Mouse (Mus musculus): Measurements from ENCODE around the gene Gm2016. TPM values are rescaled to one million over a fixed set of nuclear protein-coding genes. Genes with fewer than 3 reads are reported as not detected.

Gm2016 gene
- not detected for polyA plus RNA-seq (2014; fragmentation: Illumina TruSeq; extraction: RNeasy Lipid Tissue Mini Kit (QIAGEN cat#74804); ENCODE audit: low read depth, low replicate concordance)

DNA sequence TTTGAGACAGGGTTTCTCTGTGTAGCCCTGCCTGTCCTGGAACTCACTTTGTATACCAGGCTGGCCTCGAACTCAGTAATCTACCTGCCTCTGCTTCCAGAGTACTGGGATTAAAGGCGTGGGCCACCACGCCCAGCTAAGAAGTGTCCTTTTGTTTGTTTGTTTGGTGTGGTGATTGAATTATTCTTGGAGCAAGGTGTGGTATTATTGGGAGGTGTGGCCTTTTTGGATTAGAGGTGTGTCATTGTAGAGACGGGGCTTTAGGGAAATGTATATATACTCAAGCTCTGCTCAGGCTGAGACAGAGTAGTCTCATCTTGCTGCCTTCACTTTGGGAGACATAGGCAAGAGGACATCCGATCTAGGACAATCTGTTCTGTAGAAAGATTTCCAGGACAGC is at the start of gene Gm2016:
Gene Gm2016, plus strand, starts transcription at position 301 of the 400 bp plus-strand sequence.

DNA sequence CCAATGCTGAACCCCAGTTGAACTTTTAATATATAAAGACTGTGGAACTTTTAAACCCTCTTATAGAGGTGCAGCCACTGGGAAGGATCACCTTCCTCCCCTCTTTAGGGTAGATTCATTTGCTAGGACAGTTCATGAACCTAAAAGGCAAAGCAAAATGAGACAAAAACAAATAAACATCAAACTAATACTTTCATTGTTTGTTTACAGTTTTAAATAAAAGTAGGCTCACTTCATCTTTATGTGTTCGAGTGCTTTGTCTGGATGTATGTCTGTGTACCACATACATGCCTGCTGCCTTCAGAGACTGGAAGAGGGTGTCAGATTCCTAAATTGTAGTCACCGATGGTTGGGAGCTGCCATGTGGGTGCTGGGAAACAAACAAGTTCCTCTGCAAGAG is 31.6 kb upstream of the Gm2016 start, which contains the start of gene Gm2001:
Gene Gm2001, minus strand, starts transcription at position 101 of the 400 bp plus-strand sequence.

DNA sequence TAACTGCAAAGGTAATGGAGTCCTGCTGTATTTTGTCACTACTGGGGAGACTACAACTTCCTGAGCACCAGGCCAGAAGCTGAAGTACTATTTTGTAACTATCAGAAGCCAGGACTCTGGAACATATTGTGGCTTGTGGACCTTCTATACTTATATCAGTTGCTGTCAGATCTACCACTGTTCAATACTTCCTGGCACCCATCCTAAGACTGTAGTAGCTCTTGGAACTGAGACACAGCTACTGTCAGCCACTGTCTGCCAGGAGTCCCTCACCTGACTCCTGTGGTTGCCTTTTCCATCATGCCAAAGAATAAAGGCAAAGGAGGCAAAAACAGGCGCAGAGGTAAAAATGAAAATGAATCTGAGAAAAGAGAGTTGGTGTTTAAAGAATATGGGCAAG is 21.2 kb downstream of the Gm2016 start, which contains the start of gene Gm2022:
Gene Gm2022, plus strand, starts transcription at position 301 of the 400 bp plus-strand sequence.

GRCm38 (mm10) chr12:87919721-87920120 is 45.8 kb downstream of the Gm2016 start, which contains the start of gene Gm2035:
Gm2035 (minus strand) TSS chr12:87919857.

Other genes with a start within 250 kb of the Gm2016 start
- not detected for gene Gm16381, start 229.5 kb upstream of the Gm2016 start, polyA plus RNA-seq (2014; fragmentation: Illumina TruSeq; extraction: RNeasy Lipid Tissue Mini Kit (QIAGEN cat#74804); ENCODE audit: low read depth, low replicate concordance)
- gene Gm21319, start 98.3 kb upstream of the Gm2016 start, polyA plus RNA-seq (2014; fragmentation: Illumina TruSeq; extraction: RNeasy Lipid Tissue Mini Kit (QIAGEN cat#74804); ENCODE audit: low read depth, low replicate concordance) = not detected
- not detected for gene Gm21936, start 78.6 kb upstream of the Gm2016 start, polyA plus RNA-seq (2014; fragmentation: Illumina TruSeq; extraction: RNeasy Lipid Tissue Mini Kit (QIAGEN cat#74804); ENCODE audit: low read depth, low replicate concordance)
- gene BB287469, start 57.5 kb upstream of the Gm2016 start, polyA plus RNA-seq (2014; fragmentation: Illumina TruSeq; extraction: RNeasy Lipid Tissue Mini Kit (QIAGEN cat#74804); ENCODE audit: low read depth, low replicate concordance) = not detected
- not detected for gene Gm2001, start 31.7 kb upstream of the Gm2016 start, polyA plus RNA-seq (2014; fragmentation: Illumina TruSeq; extraction: RNeasy Lipid Tissue Mini Kit (QIAGEN cat#74804); ENCODE audit: low read depth, low replicate concordance)
- gene Gm2022, start 21.3 kb downstream of the Gm2016 start, polyA plus RNA-seq (2014; fragmentation: Illumina TruSeq; extraction: RNeasy Lipid Tissue Mini Kit (QIAGEN cat#74804); ENCODE audit: low read depth, low replicate concordance) = not detected
- gene Gm2035, start 45.8 kb downstream of the Gm2016 start, polyA plus RNA-seq (2014; fragmentation: Illumina TruSeq; extraction: RNeasy Lipid Tissue Mini Kit (QIAGEN cat#74804); ENCODE audit: low read depth, low replicate concordance) = not detected
- not detected for gene Gm2042, start 80.0 kb downstream of the Gm2016 start, polyA plus RNA-seq (2014; fragmentation: Illumina TruSeq; extraction: RNeasy Lipid Tissue Mini Kit (QIAGEN cat#74804); ENCODE audit: low read depth, low replicate concordance)
- gene Gm2075, start 137.8 kb downstream of the Gm2016 start, polyA plus RNA-seq (2014; fragmentation: Illumina TruSeq; extraction: RNeasy Lipid Tissue Mini Kit (QIAGEN cat#74804); ENCODE audit: low read depth, low replicate concordance) = not detected
- gene Gm6803, start 144.7 kb downstream of the Gm2016 start, polyA plus RNA-seq (2014; fragmentation: Illumina TruSeq; extraction: RNeasy Lipid Tissue Mini Kit (QIAGEN cat#74804); ENCODE audit: low read depth, low replicate concordance) = not detected
- not detected for gene Gm2056, start 152.9 kb downstream of the Gm2016 start, polyA plus RNA-seq (2014; fragmentation: Illumina TruSeq; extraction: RNeasy Lipid Tissue Mini Kit (QIAGEN cat#74804); ENCODE audit: low read depth, low replicate concordance)
- not detected for gene Gm16368, start 209.6 kb downstream of the Gm2016 start, polyA plus RNA-seq (2014; fragmentation: Illumina TruSeq; extraction: RNeasy Lipid Tissue Mini Kit (QIAGEN cat#74804); ENCODE audit: low read depth, low replicate concordance)